8 mouse cellular contexts compared by ENCODE assay signal in the genomic region with DNA sequence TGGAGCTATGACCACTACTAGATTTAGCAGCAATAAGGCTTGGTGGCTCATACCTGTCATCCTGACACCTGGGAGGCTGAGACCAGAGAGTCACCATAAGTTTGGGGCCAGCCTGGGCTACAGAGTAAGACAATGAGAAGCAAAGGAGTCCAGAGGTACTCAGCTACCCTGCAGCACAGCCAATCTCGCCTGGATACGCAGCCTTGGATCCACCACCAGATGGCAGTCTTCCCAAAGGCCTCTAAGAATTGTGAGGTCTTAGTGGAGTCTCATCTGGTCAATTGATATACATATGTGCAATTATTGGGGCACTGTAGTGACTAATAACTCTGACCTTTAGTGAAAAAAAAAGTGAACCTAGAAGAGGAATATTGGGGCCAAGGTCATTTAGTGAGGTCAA. TPM values are rescaled to one million over a fixed set of nuclear protein-coding genes. Genes with fewer than 3 reads are reported as not detected.
A peak's percentile ranks its signal among the peaks of the same experiment; 100 is the strongest.
DNase-seq lines count a peak whose midpoint lies in the region; ATAC-seq and TF ChIP-seq lines count a peak whose summit lies in the region.

No protein-coding gene starts in this region.

- 11% methylated on average over 2 of the region's 2 CpGs for WGBS in spleen, adult 2 months
- 13% methylated on average over 2 of the region's 2 CpGs for WGBS in hindbrain, embryonic 12.5 days
- WGBS in limb, embryonic 10.5 days, result 18% methylated on average over 2 of the region's 2 CpGs

- no peak overlapping the region for H3K9ac ChIP-seq in hindbrain, embryonic 12.5 days

- no peaks in the 10 kb centered on the region for H3K4me1 ChIP-seq in spleen, adult 2 months (ENCODE audit: control insufficient read depth, insufficient read depth, insufficient read length)
- 0 out of 2 replicates have a peak, but pooled peaks cover 11% of the 10 kb centered on the region for H3K4me1 ChIP-seq in embryonic fibroblast, embryonic 13.5 days (ENCODE audit: control insufficient read depth, insufficient read depth, low read length)
- peaks cover 2% of the 10 kb centered on the region for H3K4me1 ChIP-seq in hindbrain, embryonic 12.5 days
- H3K4me1 ChIP-seq in limb, embryonic 10.5 days, result 0 out of 2 replicates have a peak, but pooled peaks cover 3% of the 10 kb centered on the region

- H3K36me3 ChIP-seq in spleen, adult 2 months (ENCODE audit: control insufficient read depth, insufficient read depth, low read length), result no peaks in the 10 kb centered on the region
- no peaks in the 10 kb centered on the region for H3K36me3 ChIP-seq in hindbrain, embryonic 12.5 days
- H3K36me3 ChIP-seq in limb, embryonic 10.5 days, result peaks cover 53% of the 10 kb centered on the region

- H3K9me3 ChIP-seq in hindbrain, embryonic 12.5 days (replicated peaks), result no peaks in the 10 kb centered on the region
- H3K9me3 ChIP-seq in limb, embryonic 10.5 days (replicated peaks), result no peaks in the 10 kb centered on the region

- peak; percentile 5 to 36 for DNase-seq in spleen, adult 2 months (ENCODE audit: low read depth in 1 of 2, low spot score in 2 of 2)
- DNase-seq in spleen, adult 12 weeks (ENCODE audit: low spot score), result no peak
- DNase-seq in brain, adult 2 months (ENCODE audit: low read depth, low spot score), result peak; percentile 81
- peak; percentile 70 for DNase-seq in limb, embryonic 10.5 days (ENCODE audit: low spot score)
- DNase-seq in thymus, postnatal 36 days, result peak; percentile 29 to 35

- H3K27me3 ChIP-seq in spleen, adult 2 months (ENCODE audit: control insufficient read depth, insufficient read depth, low read length), result no peaks in the 10 kb centered on the region
- H3K27me3 ChIP-seq in hindbrain, embryonic 12.5 days, result no peaks in the 10 kb centered on the region
- no peaks in the 10 kb centered on the region for H3K27me3 ChIP-seq in limb, embryonic 10.5 days (ENCODE audit: low read depth, poor library complexity, severe bottlenecking)

- no peak overlapping the region for H3K27ac ChIP-seq in spleen, adult 2 months (ENCODE audit: insufficient read depth, low read length)
- no peak overlapping the region for H3K27ac ChIP-seq in embryonic fibroblast, embryonic 13.5 days (ENCODE audit: insufficient read depth, low read length)
- H3K27ac ChIP-seq in hindbrain, embryonic 12.5 days, result no peak overlapping the region
- H3K27ac ChIP-seq in limb, embryonic 10.5 days, result no peak overlapping the region

- H3K4me3 ChIP-seq in spleen, adult 2 months (ENCODE audit: extremely low read depth, insufficient read depth, insufficient read length), result no peak overlapping the region
- H3K4me3 ChIP-seq in embryonic fibroblast, embryonic 13.5 days (ENCODE audit: insufficient read depth, low read length), result no peak overlapping the region
- H3K4me3 ChIP-seq in hindbrain, embryonic 12.5 days, result no peak overlapping the region
- no peak overlapping the region for H3K4me3 ChIP-seq in limb, embryonic 10.5 days

- peak; percentile 50; the same call in 1 of the 2 replicates for TF ChIP-seq CTCF in spleen, adult 2 months (IDR thresholded peaks at IDR 0.05; ENCODE audit: extremely low read depth, insufficient read depth, insufficient read length, insufficient replicate concordance)
- peak; percentile 59; the same call in 1 of the 2 replicates for TF ChIP-seq CTCF in embryonic fibroblast, embryonic 13.5 days (IDR thresholded peaks at IDR 0.05; ENCODE audit: borderline replicate concordance, insufficient read depth, low read length)

- no peak for TF ChIP-seq POLR2A in spleen, adult 2 months (IDR thresholded peaks at IDR 0.05; ENCODE audit: low read depth, low read length)
- TF ChIP-seq POLR2A in embryonic fibroblast, embryonic 13.5 days (IDR thresholded peaks at IDR 0.05; ENCODE audit: low read depth, low read length), result no peak

- no peak overlapping the region for H3K4me2 ChIP-seq in hindbrain, embryonic 12.5 days (replicated peaks)

- peak; percentile 59; the same call in 1 of the 2 replicates for ATAC-seq in hindbrain, embryonic 12.5 days (ENCODE audit: low FRiP score)
- peak; percentile 77 for ATAC-seq in monocyte, adult 5-6 weeks (replicated peaks; ENCODE audit: insufficient number of reproducible peaks, low FRiP score, low TSS enrichment, poor library complexity, severe bottlenecking)

RNA-seq across cellular contexts. Expression of gene Rab20, which starts 58.9 kb away (rescaled TPM):
- 17.1 and 17.8 TPM in 2 replicates for polyA plus RNA-seq in spleen, adult 2 months (2012; rRNA removed)
- 2.4 and 3.2 TPM in 2 replicates for polyA plus RNA-seq in embryonic fibroblast, embryonic 13.5 days (2011; ENCODE audit: insufficient read length, low read depth, missing spikeins)
- 0.79 and 1.6 TPM in 2 replicates for polyA plus RNA-seq in hindbrain, embryonic 12.5 days (2016; fragmentation: Nextera tagmentation; extraction: Ambion mirVana)
- polyA plus RNA-seq in limb, embryonic 10.5 days (2016; fragmentation: Nextera tagmentation; extraction: Ambion mirVana), result 0.99 and 1.9 TPM in 2 replicates
- 11.7 to 33.0 TPM (median 18.9 TPM) in 3 replicates for total RNA-seq in monocyte, adult 5-6 weeks (2017)
